Mouse (Mus musculus) stomach, postnatal 0 days (tissue): ENCODE results near the gene Fahd1. TPM values are rescaled to one million over a fixed set of nuclear protein-coding genes. Genes with fewer than 3 reads are reported as not detected.

Experiments used
- ATAC-seq: fragments of 200-750 bp; cut with Nextera tagmentation; 2 replicates; pipeline ENCODE4 v1.8.0; 2017; ENCODE audit not compliant: low FRiP score, low TSS enrichment
- DNase-seq: peaks from one replicate; pipeline ENCODE4 v3.0.0-alpha.2; 2016; ENCODE audit warnings: low spot score
- H3K27ac ChIP-seq: fragments of 300-500 bp; sonication (generic); replicated peaks from 2 replicates; pipeline ENCODE4 v1.5.1; 2014; ENCODE audit warnings: mild to moderate bottlenecking, control low read depth
- H3K27me3 ChIP-seq: fragments of 300-500 bp; sonication (generic); 2 replicates; pipeline ENCODE4 v1.6.1; 2014; ENCODE audit warnings: low read length; ENCODE audit not compliant: control insufficient read depth, insufficient read depth
- H3K36me3 ChIP-seq: fragments of 300-500 bp; sonication (generic); 2 replicates; pipeline ENCODE4 v1.6.1; 2014; ENCODE audit warnings: low read length, mixed read lengths; ENCODE audit not compliant: control insufficient read depth, insufficient read depth
- H3K4me1 ChIP-seq: fragments of 300-500 bp; sonication (generic); replicated peaks from 2 replicates; pipeline ENCODE4 v1.6.1; 2014; ENCODE audit warnings: antibody characterized with exemption; ENCODE audit not compliant: control insufficient read depth, insufficient read depth
- H3K4me2 ChIP-seq: fragments of 300-500 bp; sonication (generic); replicated peaks from 2 replicates; pipeline ENCODE4 v1.6.1; 2014; ENCODE audit warnings: low read depth, mild to moderate bottlenecking, control low read depth, moderate library complexity
- H3K4me3 ChIP-seq: fragments of 300-500 bp; sonication (generic); 2 replicates; pipeline ENCODE4 v1.5.1; 2014; ENCODE audit warnings: low read depth, low read length, control low read depth
- H3K9ac ChIP-seq: fragments of 300-500 bp; sonication (generic); 2 replicates; pipeline ENCODE4 v1.6.1; 2014; ENCODE audit warnings: mild to moderate bottlenecking, low read length, control low read depth, mixed read lengths
- H3K9me3 ChIP-seq: fragments of 300-500 bp; sonication (generic); 2 replicates; pipeline ENCODE4 v1.6.1; 2016; ENCODE audit warnings: low read length; ENCODE audit not compliant: control insufficient read depth
- CTCF ChIP-seq: IDR thresholded peaks from 2 replicates; pipeline ENCODE4 v1.5.1; 2016; ENCODE audit warnings: antibody characterized with exemption, low read depth, mild to moderate bottlenecking, moderate library complexity
- EP300 ChIP-seq: optimal IDR thresholded peaks from 2 replicates; pipeline ENCODE3; 2016; ENCODE audit warnings: antibody characterized with exemption
- WGBS: fragments of 180-500 bp; shearing (Covaris S2); extraction: QIAGEN DNeasy Blood & Tissue Kit; methylation state at CpG from one replicate; pipeline ENCODE4 v1.1.7; 2014; 5-methylcytosine and 5-hydroxymethylcytosine counted together
- polyA plus RNA-seq: library from polyadenylated mRNA; unstranded; fragments of >200 nt; fragmentation: Nextera tagmentation; extraction: Ambion mirVana; gene quantifications from 2 replicates; pipeline ENCODE4 v1.2.1, GENCODE M21; 2015

Gene Fahd1
- polyA plus RNA-seq, 1 experiment from 2014 or later = 24.1 TPM

GRCm38 (mm10) chr17:24886134-24886931 lies 36.2 kb upstream of the Fahd1 start, which contains the start of the genes Nubp2 and Spsb3:
Gene Nubp2, minus strand, starts transcription at chr17:24886349.
Gene Spsb3, plus strand, starts transcription at chr17:24886643.
- under 1% methylated on average over 69 of the region's 69 CpGs for WGBS
- Histone ChIP-seq H3K36me3 (peaks cover 10% of the 10 kb centered on the region), H3K27ac (peak within 1 kb of the TSS; percentile 86), H3K4me2 (peak within 1 kb of the TSS; percentile 90), H3K9ac (peak within 1 kb of the TSS; percentile 83), H3K9me3 (no peaks in the 10 kb centered on the region), H3K4me1 (peaks cover 3% of the 10 kb centered on the region), H3K4me3 (peak within 1 kb of the TSS; percentile 85), H3K27me3 (no peaks in the 10 kb centered on the region)
- ATAC-seq (peak; percentile 96), DNase-seq (peak; percentile 99)
- peak; percentile 96 for TF ChIP-seq EP300
- peak; percentile 33 for TF ChIP-seq CTCF

DNA sequence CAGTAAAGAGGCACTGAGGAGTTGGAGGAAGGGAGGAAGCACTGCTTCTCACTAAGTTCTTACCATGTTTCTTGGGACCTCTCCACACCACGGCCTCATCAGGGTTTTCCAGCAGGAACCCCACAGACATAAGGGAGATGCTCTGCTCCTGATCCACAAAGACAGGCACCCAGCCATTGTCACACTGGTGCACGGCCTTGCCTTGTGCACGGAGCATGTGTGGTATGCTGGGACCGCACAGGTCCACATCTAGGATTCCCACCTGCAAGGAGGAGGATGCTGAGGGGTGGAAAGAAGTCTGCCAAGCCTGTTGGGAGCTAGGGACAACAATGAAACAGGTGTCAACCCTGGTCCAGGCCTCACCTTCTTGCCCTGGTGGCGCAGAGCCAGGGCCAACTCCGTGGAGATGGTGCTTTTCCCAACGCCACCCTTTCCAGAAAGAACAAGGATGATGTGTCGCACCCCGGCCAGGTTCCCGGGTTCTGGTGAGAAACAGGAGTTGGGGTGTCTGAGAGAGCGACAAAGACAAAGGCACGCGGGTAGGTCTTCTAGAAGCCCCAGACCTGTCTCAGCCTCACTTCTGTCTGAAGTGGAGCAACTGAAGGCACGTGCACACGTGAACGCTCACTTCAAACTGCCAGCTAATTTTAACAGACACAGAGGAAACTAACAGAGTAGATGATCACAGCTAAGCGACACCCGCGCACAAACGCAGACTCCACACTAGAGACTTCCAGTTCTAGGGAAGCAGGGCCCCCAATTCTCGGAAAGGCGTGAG lies 35.4 kb upstream of the Fahd1 start:
- DNase-seq = no peak
- H3K27me3 ChIP-seq = no peaks in the 10 kb centered on the region
- no peaks in the 10 kb centered on the region for H3K9me3 ChIP-seq
- peak overlapping the region; percentile 88 for H3K4me2 ChIP-seq
- H3K36me3 ChIP-seq = peaks cover 10% of the 10 kb centered on the region
- WGBS = 23% methylated on average over 22 of the region's 22 CpGs
- H3K4me1 ChIP-seq = peaks cover 3% of the 10 kb centered on the region
- H3K27ac ChIP-seq = no peak overlapping the region
- peak overlapping the region; percentile 83 for H3K9ac ChIP-seq
- TF ChIP-seq EP300 (no peak), CTCF (no peak)
- no peak for ATAC-seq
- peak overlapping the region; percentile 83 for H3K4me3 ChIP-seq

- Histone ChIP-seq H3K4me1 (peaks cover 3% of the 10 kb centered on the region), H3K27ac (no peak overlapping the region), H3K9ac (no peak overlapping the region), H3K9me3 (no peaks in the 10 kb centered on the region), H3K36me3 (peaks cover 6% of the 10 kb centered on the region), H3K4me2 (no peak overlapping the region), H3K27me3 (no peaks in the 10 kb centered on the region), H3K4me3 (no peak overlapping the region)
- TF ChIP-seq EP300 = no peak
- no peak for TF ChIP-seq CTCF
- WGBS = 84% methylated on average over 6 of the region's 6 CpGs
- DNase-seq = no peak
- ATAC-seq = no peak
Observed at GRCm38 (mm10) chr17:24884391-24884790, 34.2 kb upstream of the Fahd1 start.

DNA sequence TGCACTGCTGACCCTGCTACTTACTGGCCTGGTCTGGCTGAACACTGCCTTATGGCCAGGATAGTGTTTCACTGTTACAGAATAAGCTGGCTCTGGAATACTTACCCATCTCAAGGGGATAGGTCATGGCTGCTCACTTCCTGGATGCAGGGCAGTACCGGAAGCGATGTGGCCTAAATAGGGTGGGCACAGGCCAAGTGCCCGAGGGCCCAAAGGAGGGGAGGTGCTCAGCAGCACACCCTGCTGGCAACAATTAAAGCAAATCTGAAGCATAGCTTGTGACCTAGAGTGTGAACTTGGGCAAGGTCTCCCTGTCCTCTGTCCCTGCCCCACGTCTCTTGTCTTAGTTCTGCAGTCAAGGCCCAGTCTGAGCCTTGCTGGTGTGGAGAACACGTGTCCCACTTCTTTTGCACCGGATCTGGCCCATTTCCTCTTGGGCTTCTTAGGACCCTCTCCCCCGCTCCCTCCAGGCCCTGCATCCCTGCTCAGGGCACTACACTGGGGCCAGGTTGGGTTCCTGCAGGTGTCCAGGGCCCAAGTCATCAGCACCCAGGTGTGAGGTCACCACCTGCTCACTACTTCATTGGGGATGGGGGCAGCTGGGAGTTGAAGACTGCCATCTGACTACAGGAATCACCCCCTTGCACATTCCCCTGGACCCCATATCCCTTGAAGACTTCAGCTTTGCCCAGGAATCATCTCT lies 31.7 kb upstream of the Fahd1 start:
- TF ChIP-seq CTCF (peak; percentile 75), EP300 (no peak)
- Histone ChIP-seq H3K9me3 (no peaks in the 10 kb centered on the region), H3K27me3 (no peaks in the 10 kb centered on the region), H3K9ac (no peak overlapping the region), H3K4me3 (no peak overlapping the region), H3K4me1 (peaks cover 3% of the 10 kb centered on the region), H3K36me3 (peaks cover 6% of the 10 kb centered on the region), H3K27ac (no peak overlapping the region), H3K4me2 (no peak overlapping the region)
- no peak for ATAC-seq
- WGBS = 43% methylated on average over 7 of the region's 7 CpGs
- DNase-seq = peak; percentile 50

DNA sequence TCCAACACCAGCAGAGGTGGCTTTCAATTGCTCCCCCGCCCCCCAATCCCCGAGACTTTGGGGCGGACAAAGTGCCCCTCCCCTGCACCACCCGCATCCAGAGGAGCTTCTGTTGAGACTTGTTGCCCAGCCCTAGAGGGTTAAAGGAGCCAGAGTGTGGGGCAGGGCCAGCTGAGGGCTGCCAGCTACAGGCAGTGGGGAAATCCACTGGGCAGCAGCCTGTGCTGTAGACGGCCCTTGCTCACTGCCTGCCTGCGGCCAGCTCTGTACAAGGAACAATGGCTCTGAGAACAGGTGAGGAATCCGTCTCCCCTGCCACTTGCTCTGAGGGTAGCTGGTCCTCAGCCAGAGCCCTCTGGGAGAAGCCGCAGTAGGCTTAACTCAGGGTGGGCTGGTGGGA lies 28.4 kb upstream of the Fahd1 start:
- ATAC-seq (peak; percentile 57), DNase-seq (peak; percentile 48)
- WGBS = 48% methylated on average over 8 of the region's 8 CpGs
- H3K4me3 ChIP-seq = peak overlapping the region; percentile 2; the same call in 1 of the 2 replicates
- peak overlapping the region; percentile 53 for H3K9ac ChIP-seq
- TF ChIP-seq EP300 = no peak
- no peak for TF ChIP-seq CTCF
- H3K27ac ChIP-seq = peak overlapping the region; percentile 76
- H3K9me3 ChIP-seq = no peaks in the 10 kb centered on the region
- H3K27me3 ChIP-seq = no peaks in the 10 kb centered on the region
- H3K4me2 ChIP-seq = peak overlapping the region; percentile 27; the same call in 1 of the 2 replicates
- H3K36me3 ChIP-seq = peaks cover 4% of the 10 kb centered on the region
- no peaks in the 10 kb centered on the region for H3K4me1 ChIP-seq
